Mouse (Mus musculus): ENCODE data around the gene Nppb. TPM values are rescaled to one million over a fixed set of nuclear protein-coding genes. Genes with fewer than 3 reads are reported as not detected.
A peak's percentile ranks its signal among the peaks of the same experiment; 100 is the strongest.

Nppb gene
- polyA plus RNA-seq, 1 experiment from 2014 or later = not detected

GRCm38 (mm10) chr4:147941045-147942020 is 44.3 kb upstream of the Nppb start:
- H3K4me3 ChIP-seq (ENCODE audit: low read depth, low read length) = peak overlapping the region; percentile 78
- H3K9ac ChIP-seq (ENCODE audit: low read depth, low read length) = peak overlapping the region; percentile 82
- peak; percentile 55 for ATAC-seq
- peaks cover 21% of the 10 kb centered on the region for H3K4me1 ChIP-seq (ENCODE audit: control insufficient read depth, insufficient read depth, low read length)
- H3K27ac ChIP-seq (ENCODE audit: low read length) = 0 out of 2 replicates have a peak overlapping the region, but pooled peaks have one; percentile 51
- H3K36me3 ChIP-seq (ENCODE audit: control insufficient read depth, insufficient read depth, low read length) = peaks cover 24% of the 10 kb centered on the region
- peaks cover 2% of the 10 kb centered on the region; the same call in 1 of the 2 replicates for H3K27me3 ChIP-seq (ENCODE audit: control insufficient read depth, insufficient read depth, low read depth, low read length)
- H3K9me3 ChIP-seq (replicated peaks; ENCODE audit: control insufficient read depth, low read length, poor library complexity, severe bottlenecking) = no peaks in the 10 kb centered on the region
- WGBS = 8% methylated on average over 83 of the region's 88 CpGs
- peak overlapping the region; percentile 87 for H3K4me2 ChIP-seq (ENCODE audit: low read length)

GRCm38 (mm10) chr4:147943005-147943404 is 42.6 kb upstream of the Nppb start:
- ATAC-seq = no peak
- WGBS = 96% methylated on average over 1 of the region's 1 CpGs
- H3K27me3 ChIP-seq (ENCODE audit: control insufficient read depth, insufficient read depth, low read depth, low read length) = peaks cover 2% of the 10 kb centered on the region; the same call in 1 of the 2 replicates
- no peak overlapping the region for H3K9ac ChIP-seq (ENCODE audit: low read depth, low read length)
- H3K4me2 ChIP-seq (ENCODE audit: low read length) = no peak overlapping the region
- no peak overlapping the region for H3K27ac ChIP-seq (ENCODE audit: low read length)
- peaks cover 21% of the 10 kb centered on the region for H3K4me1 ChIP-seq (ENCODE audit: control insufficient read depth, insufficient read depth, low read length)
- H3K36me3 ChIP-seq (ENCODE audit: control insufficient read depth, insufficient read depth, low read length) = peaks cover 30% of the 10 kb centered on the region
- no peak overlapping the region for H3K4me3 ChIP-seq (ENCODE audit: low read depth, low read length)
- H3K9me3 ChIP-seq (replicated peaks; ENCODE audit: control insufficient read depth, low read length, poor library complexity, severe bottlenecking) = no peaks in the 10 kb centered on the region

GRCm38 (mm10) chr4:147947511-147947910 is 38.1 kb upstream of the Nppb start:
- no CpG with 5 or more reads among the region's 2 CpGs for WGBS
- no peak for ATAC-seq

GRCm38 (mm10) chr4:147953590-147953989 is 32.0 kb upstream of the Nppb start:
- Histone ChIP-seq H3K9me3 (replicated peaks; ENCODE audit: control insufficient read depth, low read length, poor library complexity, severe bottlenecking) (no peaks in the 10 kb centered on the region), H3K4me3 (ENCODE audit: low read depth, low read length) (no peak overlapping the region), H3K4me1 (ENCODE audit: control insufficient read depth, insufficient read depth, low read length) (no peaks in the 10 kb centered on the region), H3K9ac (ENCODE audit: low read depth, low read length) (no peak overlapping the region), H3K27me3 (ENCODE audit: control insufficient read depth, insufficient read depth, low read depth, low read length) (no peaks in the 10 kb centered on the region), H3K27ac (ENCODE audit: low read length) (no peak overlapping the region), H3K36me3 (ENCODE audit: control insufficient read depth, insufficient read depth, low read length) (peaks cover 5% of the 10 kb centered on the region; the same call in 1 of the 2 replicates), H3K4me2 (ENCODE audit: low read length) (no peak overlapping the region)
- WGBS = 11% methylated on average over 4 of the region's 4 CpGs
- 0 out of 2 replicates have a peak, but pooled peaks have one; percentile 32 for ATAC-seq

More at GRCm38 (mm10) chr4:147947511-147947910, 38.1 kb upstream of the Nppb start:
- H3K4me1 ChIP-seq (ENCODE audit: control insufficient read depth, insufficient read depth, low read length) = peaks cover 8% of the 10 kb centered on the region
- H3K27ac ChIP-seq (ENCODE audit: low read length) = no peak overlapping the region
- H3K9me3 ChIP-seq (replicated peaks; ENCODE audit: control insufficient read depth, low read length, poor library complexity, severe bottlenecking) = no peaks in the 10 kb centered on the region
- no peak overlapping the region for H3K4me3 ChIP-seq (ENCODE audit: low read depth, low read length)
- H3K4me2 ChIP-seq (ENCODE audit: low read length) = no peak overlapping the region
- H3K36me3 ChIP-seq (ENCODE audit: control insufficient read depth, insufficient read depth, low read length) = peaks cover 38% of the 10 kb centered on the region
- H3K9ac ChIP-seq (ENCODE audit: low read depth, low read length) = no peak overlapping the region
- no peaks in the 10 kb centered on the region for H3K27me3 ChIP-seq (ENCODE audit: control insufficient read depth, insufficient read depth, low read depth, low read length)

GRCm38 (mm10) chr4:147957141-147957540 is 28.4 kb upstream of the Nppb start:
- no peaks in the 10 kb centered on the region for H3K36me3 ChIP-seq (ENCODE audit: control insufficient read depth, insufficient read depth, low read length)
- WGBS = 43% methylated on average over 11 of the region's 11 CpGs
- H3K4me2 ChIP-seq (ENCODE audit: low read length) = no peak overlapping the region
- no peak overlapping the region for H3K9ac ChIP-seq (ENCODE audit: low read depth, low read length)
- H3K27ac ChIP-seq (ENCODE audit: low read length) = no peak overlapping the region
- ATAC-seq = no peak
- H3K4me3 ChIP-seq (ENCODE audit: low read depth, low read length) = no peak overlapping the region
- no peaks in the 10 kb centered on the region for H3K27me3 ChIP-seq (ENCODE audit: control insufficient read depth, insufficient read depth, low read depth, low read length)
- no peaks in the 10 kb centered on the region for H3K4me1 ChIP-seq (ENCODE audit: control insufficient read depth, insufficient read depth, low read length)
- H3K9me3 ChIP-seq (replicated peaks; ENCODE audit: control insufficient read depth, low read length, poor library complexity, severe bottlenecking) = no peaks in the 10 kb centered on the region

- peak; percentile 64; the same call in 1 of the 2 replicates for ATAC-seq
- H3K27me3 ChIP-seq (ENCODE audit: control insufficient read depth, insufficient read depth, low read depth, low read length) = no peaks in the 10 kb centered on the region
- H3K27ac ChIP-seq (ENCODE audit: low read length) = no peak overlapping the region
- no peaks in the 10 kb centered on the region for H3K9me3 ChIP-seq (replicated peaks; ENCODE audit: control insufficient read depth, low read length, poor library complexity, severe bottlenecking)
- H3K36me3 ChIP-seq (ENCODE audit: control insufficient read depth, insufficient read depth, low read length) = no peaks in the 10 kb centered on the region
- no peaks in the 10 kb centered on the region for H3K4me1 ChIP-seq (ENCODE audit: control insufficient read depth, insufficient read depth, low read length)
- no peak overlapping the region for H3K4me2 ChIP-seq (ENCODE audit: low read length)
- no peak overlapping the region for H3K9ac ChIP-seq (ENCODE audit: low read depth, low read length)
- 37% methylated on average over 6 of the region's 6 CpGs for WGBS
- H3K4me3 ChIP-seq (ENCODE audit: low read depth, low read length) = no peak overlapping the region
These were observed 25.4 kb upstream of the Nppb start for GRCm38 (mm10) chr4:147959881-147960831.

GRCm38 (mm10) chr4:147962781-147963180 is 22.8 kb upstream of the Nppb start:
- Histone ChIP-seq H3K4me3 (ENCODE audit: low read depth, low read length) (no peak overlapping the region), H3K9me3 (replicated peaks; ENCODE audit: control insufficient read depth, low read length, poor library complexity, severe bottlenecking) (no peaks in the 10 kb centered on the region), H3K36me3 (ENCODE audit: control insufficient read depth, insufficient read depth, low read length) (no peaks in the 10 kb centered on the region), H3K4me1 (ENCODE audit: control insufficient read depth, insufficient read depth, low read length) (no peaks in the 10 kb centered on the region), H3K9ac (ENCODE audit: low read depth, low read length) (no peak overlapping the region), H3K27ac (ENCODE audit: low read length) (no peak overlapping the region), H3K4me2 (ENCODE audit: low read length) (no peak overlapping the region), H3K27me3 (ENCODE audit: control insufficient read depth, insufficient read depth, low read depth, low read length) (no peaks in the 10 kb centered on the region)
- 44% methylated on average over 6 of the region's 6 CpGs for WGBS
- no peak for ATAC-seq

- no peaks in the 10 kb centered on the region for H3K9me3 ChIP-seq (replicated peaks; ENCODE audit: control insufficient read depth, low read length, poor library complexity, severe bottlenecking)
- H3K27ac ChIP-seq (ENCODE audit: low read length) = no peak overlapping the region
- no peak overlapping the region for H3K9ac ChIP-seq (ENCODE audit: low read depth, low read length)
- H3K4me2 ChIP-seq (ENCODE audit: low read length) = no peak overlapping the region
- no peaks in the 10 kb centered on the region for H3K27me3 ChIP-seq (ENCODE audit: control insufficient read depth, insufficient read depth, low read depth, low read length)
- ATAC-seq = no peak
- H3K36me3 ChIP-seq (ENCODE audit: control insufficient read depth, insufficient read depth, low read length) = no peaks in the 10 kb centered on the region
- H3K4me3 ChIP-seq (ENCODE audit: low read depth, low read length) = no peak overlapping the region
- H3K4me1 ChIP-seq (ENCODE audit: control insufficient read depth, insufficient read depth, low read length) = no peaks in the 10 kb centered on the region
- WGBS = 88% methylated on average over 15 of the region's 15 CpGs
These were observed 22.0 kb upstream of the Nppb start for GRCm38 (mm10) chr4:147963623-147964022.
